Mouse (Mus musculus) monocyte, adult 5-6 weeks (primary cell): ENCODE measurements around the gene Gpr84. TPM values are rescaled to one million over a fixed set of nuclear protein-coding genes. Genes with fewer than 3 reads are reported as not detected.

ENCODE experiments used
- ATAC-seq: fragments of 153-309, 156-312 bp; replicated peaks from 2 replicates; pipeline ENCODE4 v1.8.0; 2017; ENCODE audit warnings: mild to moderate bottlenecking; ENCODE audit not compliant: low TSS enrichment, insufficient number of reproducible peaks, severe bottlenecking, poor library complexity, low FRiP score
- total RNA-seq: library from RNA; stranded (forward); fragments of 200-1000, 200-491, 200-594 nt; gene quantifications from 3 replicates; pipeline ENCODE4 v1.2.3, GENCODE M21; 2017

Gene Gpr84
- total RNA-seq, 1 experiment from 2014 or later, result 1.2 TPM

GRCm38 (mm10) chr15:103264794-103265193 is 45.6 kb downstream of the Gpr84 start:
- ATAC-seq, result no peak

- no peak for ATAC-seq
Measured at GRCm38 (mm10) chr15:103259989-103260388, 50.4 kb downstream of the Gpr84 start.

- ATAC-seq, result no peak
Measured at GRCm38 (mm10) chr15:103259162-103259561, 51.2 kb downstream of the Gpr84 start.

Other genes starting within 250 kb of the Gpr84 start
- gene Smug1, start 143.5 kb downstream of the Gpr84 start, total RNA-seq, result 3.2 to 7.1 TPM (median 5.3 TPM) in 3 replicates
- 13.2 to 43.8 TPM (median 33.9 TPM) in 3 replicates for gene Cbx5, start 70.8 kb downstream of the Gpr84 start, total RNA-seq
- 482 to 520 TPM (median 483 TPM) in 3 replicates for gene Hnrnpa1, start 70.2 kb downstream of the Gpr84 start, total RNA-seq
- gene Nfe2, start 52.2 kb downstream of the Gpr84 start, total RNA-seq, result 85.2 to 136 TPM (median 112 TPM) in 3 replicates
- gene Copz1, start 37.9 kb downstream of the Gpr84 start, total RNA-seq, result 47.5 to 52.5 TPM (median 50.3 TPM) in 3 replicates
- 0.85 to 3.7 TPM (median 1.7 TPM) in 3 replicates for gene Zfp385a, start 29.5 kb upstream of the Gpr84 start, total RNA-seq
- gene Itga5, start 56.2 kb upstream of the Gpr84 start, total RNA-seq, result 3.1 to 26.6 TPM (median 11.4 TPM) in 3 replicates
- not detected in 3 replicates for gene Gtsf1, start 119.9 kb upstream of the Gpr84 start, total RNA-seq
- gene Gtsf2, start 137.9 kb upstream of the Gpr84 start, total RNA-seq, result 4.0 TPM in 1 of 3 replicates, not detected in the others
- gene Nckap1l, start 143.2 kb upstream of the Gpr84 start, total RNA-seq, result 272 to 295 TPM (median 278 TPM) in 3 replicates
- gene Pde1b, start 192.4 kb upstream of the Gpr84 start, total RNA-seq, result 28.6 to 54.5 TPM (median 38.7 TPM) in 3 replicates
- not detected in 3 replicates for gene Ppp1r1a, start 227.4 kb upstream of the Gpr84 start, total RNA-seq